Mouse (Mus musculus) hindbrain, embryonic 11.5 days (tissue): ENCODE measurements around the gene Phf8. TPM values are rescaled to one million over a fixed set of nuclear protein-coding genes. Genes with fewer than 3 reads are reported as not detected.

Experiments
- polyA plus RNA-seq: library from polyadenylated mRNA; unstranded; fragments of >200 nt; fragmentation: Nextera tagmentation; extraction: Ambion mirVana; gene quantifications from 2 replicates; pipeline ENCODE4 v1.2.1, GENCODE M21; 2014

Phf8 gene
- polyA plus RNA-seq, 1 experiment from 2014 or later = 30.5 TPM

Other genes with a start within 250 kb of the Phf8 start
- gene Fam120c, start 176.5 kb upstream of the Phf8 start, polyA plus RNA-seq = 2.9 and 3.4 TPM in 2 replicates